Mouse (Mus musculus) heart, postnatal 0 days (tissue): Measurements from ENCODE around the gene Urgcp. TPM values are rescaled to one million over a fixed set of nuclear protein-coding genes. Genes with fewer than 3 reads are reported as not detected.
"Not testable (repeated sequence)": the region's sequence is repeated elsewhere in the genome, so short reads cannot be mapped to it uniquely, and the experiment has no call there.

Experiments
- ATAC-seq: fragments of 200-750 bp; cut with Nextera tagmentation; 2 replicates; pipeline ENCODE4 v1.8.0; 2017; ENCODE audit warnings: low read depth, moderate number of reproducible peaks, moderate library complexity; ENCODE audit not compliant: insufficient read depth
- DNase-seq: peaks from one replicate; pipeline ENCODE4 v3.0.0-alpha.2; 2016; ENCODE audit warnings: low spot score
- H3K27ac ChIP-seq: fragments of 300-500 bp; sonication (generic); 2 replicates; pipeline ENCODE4 v1.5.1; 2014; ENCODE audit warnings: low read depth, mild to moderate bottlenecking
- H3K27me3 ChIP-seq: fragments of 300-500 bp; sonication (generic); 2 replicates; pipeline ENCODE4 v1.6.1; 2014; ENCODE audit warnings: low read length, mixed read lengths; ENCODE audit not compliant: control insufficient read depth, insufficient read depth
- H3K36me3 ChIP-seq: fragments of 300-500 bp; sonication (generic); replicated peaks from 2 replicates; pipeline ENCODE4 v1.6.1; 2014; ENCODE audit warnings: low read length, mixed read lengths; ENCODE audit not compliant: control insufficient read depth, insufficient read depth
- H3K4me1 ChIP-seq: fragments of 300-500 bp; sonication (generic); 2 replicates; pipeline ENCODE4 v1.6.1; 2014; ENCODE audit warnings: antibody characterized with exemption; ENCODE audit not compliant: control insufficient read depth, insufficient read depth
- H3K4me2 ChIP-seq: fragments of 300-500 bp; sonication (generic); 2 replicates; pipeline ENCODE4 v1.6.1; 2014; ENCODE audit warnings: low read depth, mild to moderate bottlenecking, low read length, moderate library complexity
- H3K4me3 ChIP-seq: fragments of 300-500 bp; sonication (generic); 2 replicates; pipeline ENCODE4 v1.5.1; 2014; ENCODE audit warnings: low read depth, low read length
- H3K9ac ChIP-seq: fragments of 300-500 bp; sonication (generic); replicated peaks from 2 replicates; pipeline ENCODE4 v1.6.1; 2014; ENCODE audit warnings: low read depth, low read length, mixed read lengths
- H3K9me3 ChIP-seq: fragments of 300-500 bp; sonication (generic); replicated peaks from 2 replicates; pipeline ENCODE4 v1.6.1; 2016; ENCODE audit warnings: low read length; ENCODE audit not compliant: control insufficient read depth
- CTCF ChIP-seq: IDR thresholded peaks from 2 replicates; pipeline ENCODE4 v1.5.1; 2016; ENCODE audit warnings: antibody characterized with exemption, control low read depth, low read depth
- EP300 ChIP-seq: IDR thresholded peaks from 2 replicates; pipeline ENCODE4 v1.6.1; 2016; ENCODE audit warnings: antibody characterized with exemption, low read depth
- WGBS: fragments of 180-500 bp; shearing (Covaris S2); extraction: QIAGEN DNeasy Blood & Tissue Kit; methylation state at CpG from one replicate; pipeline ENCODE4 v1.1.7; 2014; 5-methylcytosine and 5-hydroxymethylcytosine counted together
- polyA plus RNA-seq: library from polyadenylated mRNA; unstranded; fragments of >200 nt; fragmentation: Nextera tagmentation; extraction: Ambion mirVana; gene quantifications from 2 replicates; pipeline ENCODE4 v1.2.1, GENCODE M21; 2015
- total RNA-seq: library from RNA; depleted of rRNA; stranded (reverse); fragments of >200 nt; gene quantifications from 2 replicates; pipeline ENCODE4 v1.2.3, GENCODE M21; 2014; ENCODE audit warnings: low replicate concordance; rRNA removed

Urgcp gene
- 71.3 and 72.9 TPM in 2 replicates for total RNA-seq
- polyA plus RNA-seq: 33.1 and 38.0 TPM in 2 replicates

GRCm38 (mm10) chr11:5761820-5762632, at the start of gene Urgcp:
Urgcp (minus strand) TSS chr11:5762376.
- DNase-seq: peak; percentile 94
- ATAC-seq: peak; percentile 99
- Histone ChIP-seq H3K27ac (peak within 1 kb of the TSS; percentile 94), H3K9ac (peak within 1 kb of the TSS; percentile 83), H3K4me2 (peak within 1 kb of the TSS; percentile 76), H3K9me3 (no peaks in the 10 kb centered on the region), H3K36me3 (peaks cover 5% of the 10 kb centered on the region; the same call in 1 of the 2 replicates), H3K27me3 (no peaks in the 10 kb centered on the region), H3K4me3 (peak within 1 kb of the TSS; percentile 55), H3K4me1 (peaks cover 12% of the 10 kb centered on the region; the same call in 1 of the 2 replicates)
- peak; percentile 75; the same call in 1 of the 2 replicates for TF ChIP-seq EP300
- no peak for TF ChIP-seq CTCF
- WGBS: under 1% methylated on average over 68 of the region's 68 CpGs

- DNase-seq, H3K27me3 ChIP-seq, H3K4me2 ChIP-seq, H3K9ac ChIP-seq, ATAC-seq, H3K27ac ChIP-seq, H3K9me3 ChIP-seq, H3K4me3 ChIP-seq, H3K4me1 ChIP-seq, H3K36me3 ChIP-seq: not testable (repeated sequence)
- 83% methylated on average over 4 of the region's 4 CpGs for WGBS
Measured at GRCm38 (mm10) chr11:5809487-5809886, 47.3 kb upstream of the Urgcp start.

GRCm38 (mm10) chr11:5807956-5808355, 45.8 kb upstream of the Urgcp start:
- 86% methylated on average over 9 of the region's 9 CpGs for whole genome bisulfite sequencing
- H3K27ac ChIP-seq: no peak overlapping the region
- no peak for ATAC-seq
- no peak overlapping the region for H3K9ac ChIP-seq
- no peak overlapping the region for H3K4me3 ChIP-seq
- H3K9me3 ChIP-seq: no peaks in the 10 kb centered on the region
- H3K27me3 ChIP-seq: no peaks in the 10 kb centered on the region
- H3K4me1 ChIP-seq: 0 out of 2 replicates have a peak, but pooled peaks cover 6% of the 10 kb centered on the region
- TF ChIP-seq EP300 (no peak), CTCF (no peak)
- no peaks in the 10 kb centered on the region for H3K36me3 ChIP-seq
- DNase-seq: no peak
- H3K4me2 ChIP-seq: no peak overlapping the region

GRCm38 (mm10) chr11:5805711-5806110, 43.5 kb upstream of the Urgcp start:
- H3K36me3 ChIP-seq: peaks cover 4% of the 10 kb centered on the region; the same call in 1 of the 2 replicates
- WGBS: 72% methylated on average over 3 of the region's 3 CpGs
- no peak for TF ChIP-seq CTCF
- no peak for TF ChIP-seq EP300
- H3K9me3 ChIP-seq: no peaks in the 10 kb centered on the region
- no peaks in the 10 kb centered on the region for H3K27me3 ChIP-seq
- ATAC-seq (no peak), DNase-seq (no peak)
- H3K4me1 ChIP-seq: peaks cover 15% of the 10 kb centered on the region
- H3K4me3 ChIP-seq: no peak overlapping the region
- H3K4me2 ChIP-seq: no peak overlapping the region
- no peak overlapping the region for H3K27ac ChIP-seq
- no peak overlapping the region for H3K9ac ChIP-seq

GRCm38 (mm10) chr11:5804174-5804573, 42.0 kb upstream of the Urgcp start:
- Histone ChIP-seq H3K9ac (no peak overlapping the region), H3K36me3 (peaks cover 19% of the 10 kb centered on the region), H3K27me3 (no peaks in the 10 kb centered on the region), H3K27ac (peak overlapping the region; percentile 76), H3K4me2 (peak overlapping the region; percentile 65; the same call in 1 of the 2 replicates), H3K4me1 (peaks cover 18% of the 10 kb centered on the region), H3K9me3 (no peaks in the 10 kb centered on the region), H3K4me3 (no peak overlapping the region)
- no peak for DNase-seq
- ATAC-seq: no peak
- no peak for TF ChIP-seq EP300
- TF ChIP-seq CTCF: no peak
- WGBS: 40% methylated on average over 5 of the region's 5 CpGs
